In genomic region chr17:48028250-48028649, GRCm38 (mm10) we compare ENCODE assay signal across 19 mouse cellular contexts. TPM values are rescaled to one million over a fixed set of nuclear protein-coding genes. Genes with fewer than 3 reads are reported as not detected.
DNase-seq lines count a peak whose midpoint lies in the region; ATAC-seq and TF ChIP-seq lines count a peak whose summit lies in the region.
"Had no signal": no experiment of that assay in that cellular context is flagged by ENCODE, and none has a peak within 500 bp of the region (broad histone marks: within the 10 kb centered on the region; RNA-seq: fewer than 3 reads in every experiment).

No protein-coding gene starts in this region.

- H3K4me3 ChIP-seq in lung, postnatal 0 days (ENCODE audit: low read depth, low read length), result no peak overlapping the region
- no peak overlapping the region for H3K4me3 ChIP-seq in heart, embryonic 15.5 days
- no peak overlapping the region for H3K4me3 ChIP-seq in limb, embryonic 15.5 days
- H3K4me3 ChIP-seq: kidney, embryonic 15.5 days had no signal

- H3K36me3 ChIP-seq in lung, postnatal 0 days (ENCODE audit: insufficient read depth, low read length), result no peaks in the 10 kb centered on the region
- no peaks in the 10 kb centered on the region for H3K36me3 ChIP-seq in heart, embryonic 15.5 days
- H3K36me3 ChIP-seq in limb, embryonic 15.5 days, result no peaks in the 10 kb centered on the region
- H3K36me3 ChIP-seq: kidney, embryonic 15.5 days had no signal

- DNase-seq in gastrocnemius, postnatal 10 days, result peak; percentile 32
- no peak for DNase-seq in gastrocnemius, adult 8-10 months (ENCODE audit: low spot score in 2 of 2)
- peak; percentile 41 for DNase-seq in lung, postnatal 0 days (ENCODE audit: low spot score)
- no peak for DNase-seq in lung, postnatal 25 days (ENCODE audit: low spot score)
- no peak for DNase-seq in layer of hippocampus, adult 8-10 months (ENCODE audit: low spot score in 2 of 2)
- no peak for DNase-seq in retina, embryonic 14.5 days (ENCODE audit: low spot score)
- DNase-seq: midbrain, embryonic 14.5 days; thymus, postnatal 14 days had no signal

- WGBS in lung, postnatal 0 days, result 60% methylated on average over 5 of the region's 5 CpGs
- 63% methylated on average over 5 of the region's 5 CpGs for WGBS in heart, embryonic 15.5 days
- 28% methylated on average over 5 of the region's 5 CpGs for WGBS in limb, embryonic 15.5 days

- H3K27ac ChIP-seq in lung, postnatal 0 days (ENCODE audit: low read length), result no peak overlapping the region
- peak overlapping the region; percentile 62 for H3K27ac ChIP-seq in heart, embryonic 15.5 days
- 0 out of 2 replicates have a peak overlapping the region, but pooled peaks have one; percentile 54 for H3K27ac ChIP-seq in limb, embryonic 15.5 days
- H3K27ac ChIP-seq: hindbrain, embryonic 14.5 days; macrophage had no signal

- no peak for TF ChIP-seq EP300 in lung, postnatal 0 days (IDR thresholded peaks at IDR 0.05)

- no peak overlapping the region for H3K4me2 ChIP-seq in lung, postnatal 0 days (replicated peaks; ENCODE audit: low read depth, low read length)
- H3K4me2 ChIP-seq in heart, embryonic 15.5 days, result no peak overlapping the region
- H3K4me2 ChIP-seq in limb, embryonic 15.5 days, result no peak overlapping the region
- H3K4me2 ChIP-seq: hindbrain, embryonic 14.5 days; kidney, embryonic 15.5 days had no signal

- peaks cover 8% of the 10 kb centered on the region; the same call in 1 of the 2 replicates for H3K4me1 ChIP-seq in lung, postnatal 0 days (ENCODE audit: insufficient read depth, low read depth, low read length)
- H3K4me1 ChIP-seq in heart, embryonic 15.5 days (replicated peaks), result peaks cover 61% of the 10 kb centered on the region
- peaks cover 60% of the 10 kb centered on the region for H3K4me1 ChIP-seq in limb, embryonic 15.5 days

- no peak for TF ChIP-seq CTCF in lung, postnatal 0 days (IDR thresholded peaks at IDR 0.05)

- peak; percentile 29; the same call in 1 of the 2 replicates for ATAC-seq in lung, postnatal 0 days
- no peak for ATAC-seq in heart, embryonic 15.5 days (replicated peaks; ENCODE audit: insufficient number of reproducible peaks, insufficient read depth, low FRiP score, low read depth)
- ATAC-seq in limb, embryonic 15.5 days (ENCODE audit: insufficient number of reproducible peaks, low FRiP score, low TSS enrichment, low read depth), result peak; percentile 12; the same call in 1 of the 2 replicates

- H3K9me3 ChIP-seq in lung, postnatal 0 days (ENCODE audit: low read length), result no peaks in the 10 kb centered on the region
- H3K9me3 ChIP-seq in heart, embryonic 15.5 days (replicated peaks), result no peaks in the 10 kb centered on the region
- H3K9me3 ChIP-seq in limb, embryonic 15.5 days, result no peaks in the 10 kb centered on the region
- H3K9me3 ChIP-seq: kidney, embryonic 15.5 days had no signal

- no peak overlapping the region for H3K9ac ChIP-seq in lung, postnatal 0 days (replicated peaks; ENCODE audit: low read depth)
- no peak overlapping the region for H3K9ac ChIP-seq in heart, embryonic 15.5 days
- H3K9ac ChIP-seq in limb, embryonic 15.5 days, result no peak overlapping the region
- H3K9ac ChIP-seq: hindbrain, embryonic 14.5 days; kidney, embryonic 15.5 days had no signal

- H3K27me3 ChIP-seq in lung, postnatal 0 days (replicated peaks; ENCODE audit: insufficient read depth, low read length), result 0 out of 2 replicates have a peak, but pooled peaks cover 4% of the 10 kb centered on the region
- H3K27me3 ChIP-seq in heart, embryonic 15.5 days, result 0 out of 2 replicates have a peak, but pooled peaks cover 4% of the 10 kb centered on the region
- H3K27me3 ChIP-seq in limb, embryonic 15.5 days, result peaks cover 4% of the 10 kb centered on the region; the same call in 1 of the 2 replicates

RNA-seq across cellular contexts. Expression of gene 1700122O11Rik, which starts 9.8 kb away (rescaled TPM):
- total RNA-seq in gastrocnemius, postnatal 10 days (2021), result not detected
- total RNA-seq in gastrocnemius, adult 8-10 months (2022), result not detected
- not detected in 2 replicates for polyA plus RNA-seq in lung, postnatal 0 days (2015; fragmentation: Nextera tagmentation; extraction: Ambion mirVana)
- not detected in 2 replicates for polyA plus RNA-seq in heart, embryonic 15.5 days (2015; fragmentation: Nextera tagmentation; extraction: Ambion mirVana)
- not detected in 2 replicates for polyA plus RNA-seq in limb, embryonic 15.5 days (2015; fragmentation: Nextera tagmentation; extraction: Ambion mirVana)
- not detected for total RNA-seq in layer of hippocampus, adult 8-10 months (2022)
- total RNA-seq: adrenal gland, postnatal 10 days; common myeloid progenitor, adult 5-6 weeks; gastrocnemius, postnatal 4 days; layer of hippocampus, postnatal 14 days; left cerebral cortex, postnatal 36 days had no signal
- polyA plus RNA-seq: hindbrain, embryonic 14.5 days; kidney, embryonic 15.5 days; macrophage; midbrain, embryonic 14.5 days; neural tube, embryonic 11.5 days had no signal

Comparison
In these comparisons a context has a peak if more than half of its experiments do, and no peak if none do; other contexts are left out.
1. DNase-seq: peak in gastrocnemius, postnatal 10 days (single experiment) and lung, postnatal 0 days (single experiment); none in gastrocnemius, adult 8-10 months (0 of 2), lung, postnatal 25 days (single experiment), layer of hippocampus, adult 8-10 months (0 of 2) and retina, embryonic 14.5 days (single experiment).